Mouse (Mus musculus) stomach, embryonic 16.5 days (tissue): Measurements from ENCODE around the gene Hif3a. TPM values are rescaled to one million over a fixed set of nuclear protein-coding genes. Genes with fewer than 3 reads are reported as not detected.
"Not testable (repeated sequence)": the region's sequence is repeated elsewhere in the genome, so short reads cannot be mapped to it uniquely, and the experiment has no call there.

Experiments used
- ATAC-seq: fragments of 200-750 bp; cut with Nextera tagmentation; 2 replicates; pipeline ENCODE4 v1.8.0; 2017; ENCODE audit warnings: moderate number of reproducible peaks, moderate TSS enrichment; ENCODE audit not compliant: insufficient read depth, low FRiP score
- H3K27ac ChIP-seq: fragments of 300-500 bp; sonication (generic); 2 replicates; pipeline ENCODE4 v1.5.1; 2014; ENCODE audit warnings: low read length
- H3K27me3 ChIP-seq: fragments of 300-500 bp; sonication (generic); 2 replicates; pipeline ENCODE4 v1.6.1; 2014; ENCODE audit warnings: low read length, control low read depth, mixed read lengths; ENCODE audit not compliant: control insufficient read depth, insufficient read depth
- H3K36me3 ChIP-seq: fragments of 300-500 bp; sonication (generic); 2 replicates; pipeline ENCODE4 v1.6.1; 2014; ENCODE audit warnings: low read length; ENCODE audit not compliant: control insufficient read depth, insufficient read depth
- H3K4me1 ChIP-seq: fragments of 300-500 bp; sonication (generic); 2 replicates; pipeline ENCODE4 v1.6.1; 2014; ENCODE audit warnings: low read length, control low read depth, mixed read lengths; ENCODE audit not compliant: control insufficient read depth, insufficient read depth
- H3K4me2 ChIP-seq: fragments of 300-500 bp; sonication (generic); 2 replicates; pipeline ENCODE4 v1.6.1; 2014; ENCODE audit warnings: low read depth, low read length, mixed read lengths
- H3K4me3 ChIP-seq: fragments of 300-500 bp; sonication (generic); replicated peaks from 2 replicates; pipeline ENCODE4 v1.5.1; 2014; ENCODE audit warnings: mild to moderate bottlenecking, low read length
- H3K9ac ChIP-seq: fragments of 300-500 bp; sonication (generic); 2 replicates; pipeline ENCODE4 v1.6.1; 2014; ENCODE audit warnings: low read length
- H3K9me3 ChIP-seq: fragments of 300-500 bp; sonication (generic); replicated peaks from 2 replicates; pipeline ENCODE4 v1.6.1; 2016; ENCODE audit warnings: low read length, control low read depth; ENCODE audit not compliant: control insufficient read depth
- whole genome bisulfite sequencing: fragments of 180-500 bp; shearing (Covaris S2); extraction: QIAGEN DNeasy Blood & Tissue Kit; methylation state at CpG from one replicate; pipeline ENCODE4 v1.1.7; 2014; 5-methylcytosine and 5-hydroxymethylcytosine counted together
- polyA plus RNA-seq: library from polyadenylated mRNA; unstranded; fragments of >200 nt; fragmentation: Nextera tagmentation; extraction: Ambion mirVana; gene quantifications from 2 replicates; pipeline ENCODE4 v1.2.1, GENCODE M21; 2015

The Hif3a gene
- polyA plus RNA-seq, 1 experiment from 2014 or later: 60.1 TPM

GRCm38 (mm10) chr7:17073513-17073903 is 11.3 kb upstream of the Hif3a start:
- H3K4me1 ChIP-seq: no peaks in the 10 kb centered on the region
- ATAC-seq: no peak
- H3K36me3 ChIP-seq: no peaks in the 10 kb centered on the region
- no peak overlapping the region for H3K4me2 ChIP-seq
- WGBS: 58% methylated on average over 5 of the region's 5 CpGs
- H3K9me3 ChIP-seq: no peaks in the 10 kb centered on the region
- H3K27ac ChIP-seq: no peak overlapping the region
- H3K9ac ChIP-seq: no peak overlapping the region
- no peaks in the 10 kb centered on the region for H3K27me3 ChIP-seq
- H3K4me3 ChIP-seq: no peak overlapping the region

- 64% methylated on average over 5 of the region's 5 CpGs for WGBS
- peaks cover 13% of the 10 kb centered on the region; the same call in 1 of the 2 replicates for H3K4me1 ChIP-seq
- H3K36me3 ChIP-seq, H3K9ac ChIP-seq, ATAC-seq, H3K4me2 ChIP-seq, H3K27me3 ChIP-seq, H3K4me3 ChIP-seq, H3K9me3 ChIP-seq, H3K27ac ChIP-seq: not testable (repeated sequence)
Measured at GRCm38 (mm10) chr7:17067651-17068050, 5.4 kb upstream of the Hif3a start.

- no peak overlapping the region for H3K4me3 ChIP-seq
- no peaks in the 10 kb centered on the region for H3K9me3 ChIP-seq
- H3K27ac ChIP-seq: no peak overlapping the region
- H3K4me1 ChIP-seq: peaks cover 14% of the 10 kb centered on the region; the same call in 1 of the 2 replicates
- no peak for ATAC-seq
- H3K9ac ChIP-seq: no peak overlapping the region
- H3K27me3 ChIP-seq: no peaks in the 10 kb centered on the region
- H3K36me3 ChIP-seq: no peaks in the 10 kb centered on the region
- no peak overlapping the region for H3K4me2 ChIP-seq
Measured at GRCm38 (mm10) chr7:17067000-17067399, 4.8 kb upstream of the Hif3a start.

- H3K27me3 ChIP-seq: no peaks in the 10 kb centered on the region
- no peak overlapping the region for H3K9ac ChIP-seq
- no peak overlapping the region for H3K4me2 ChIP-seq
- WGBS: 7% methylated on average over 2 of the region's 2 CpGs
- no peak for ATAC-seq
- no peaks in the 10 kb centered on the region for H3K9me3 ChIP-seq
- no peaks in the 10 kb centered on the region for H3K36me3 ChIP-seq
- H3K4me3 ChIP-seq: no peak overlapping the region
- peaks cover 14% of the 10 kb centered on the region; the same call in 1 of the 2 replicates for H3K4me1 ChIP-seq
- no peak overlapping the region for H3K27ac ChIP-seq
Measured at GRCm38 (mm10) chr7:17066412-17066811, 4.2 kb upstream of the Hif3a start.

GRCm38 (mm10) chr7:17065620-17066019 is 3.4 kb upstream of the Hif3a start:
- Histone ChIP-seq H3K9ac (no peak overlapping the region), H3K4me1 (peaks cover 14% of the 10 kb centered on the region; the same call in 1 of the 2 replicates), H3K4me3 (no peak overlapping the region), H3K27me3 (no peaks in the 10 kb centered on the region), H3K36me3 (no peaks in the 10 kb centered on the region), H3K9me3 (no peaks in the 10 kb centered on the region), H3K4me2 (no peak overlapping the region), H3K27ac (0 out of 2 replicates have a peak overlapping the region, but pooled peaks have one; percentile 38)
- no peak for ATAC-seq
- 62% methylated on average over 8 of the region's 9 CpGs for WGBS

GRCm38 (mm10) chr7:17062845-17063244 is 618 bp upstream of the Hif3a start:
- H3K4me2 ChIP-seq: peak overlapping the region; percentile 84
- peaks cover 32% of the 10 kb centered on the region for H3K4me1 ChIP-seq
- H3K27me3 ChIP-seq: no peaks in the 10 kb centered on the region
- 8% methylated on average over 11 of the region's 11 CpGs for WGBS
- H3K9me3 ChIP-seq: no peaks in the 10 kb centered on the region
- H3K9ac ChIP-seq: peak overlapping the region; percentile 87
- H3K36me3 ChIP-seq: no peaks in the 10 kb centered on the region
- H3K4me3 ChIP-seq: peak overlapping the region; percentile 66
- ATAC-seq: peak; percentile 17
- H3K27ac ChIP-seq: peak overlapping the region; percentile 100

GRCm38 (mm10) chr7:17060782-17061605 is 1.2 kb downstream of the Hif3a start:
- no peak for ATAC-seq
- H3K4me1 ChIP-seq: peaks cover 44% of the 10 kb centered on the region
- peak overlapping the region; percentile 84 for H3K4me2 ChIP-seq
- H3K9me3 ChIP-seq: no peaks in the 10 kb centered on the region
- H3K36me3 ChIP-seq: no peaks in the 10 kb centered on the region
- peak overlapping the region; percentile 100 for H3K27ac ChIP-seq
- peak overlapping the region; percentile 87 for H3K9ac ChIP-seq
- peak overlapping the region; percentile 66 for H3K4me3 ChIP-seq
- WGBS: 38% methylated on average over 22 of the region's 22 CpGs
- no peaks in the 10 kb centered on the region for H3K27me3 ChIP-seq

- H3K4me1 ChIP-seq: peaks cover 45% of the 10 kb centered on the region
- peak; percentile 54 for ATAC-seq
- WGBS: 15% methylated on average over 9 of the region's 9 CpGs
Measured at GRCm38 (mm10) chr7:17060031-17060781, 2.0 kb downstream of the Hif3a start.

GRCm38 (mm10) chr7:17059463-17059844 is 2.8 kb downstream of the Hif3a start:
- Histone ChIP-seq H3K9me3 (no peaks in the 10 kb centered on the region), H3K36me3 (peaks cover 6% of the 10 kb centered on the region), H3K4me1 (peaks cover 47% of the 10 kb centered on the region), H3K27ac (peak overlapping the region; percentile 100), H3K4me3 (peak overlapping the region; percentile 66), H3K4me2 (peak overlapping the region; percentile 84), H3K27me3 (no peaks in the 10 kb centered on the region), H3K9ac (peak overlapping the region; percentile 87)
- WGBS: 51% methylated on average over 3 of the region's 3 CpGs
- ATAC-seq: no peak

More at GRCm38 (mm10) chr7:17060031-17060781, 2.0 kb downstream of the Hif3a start:
- Histone ChIP-seq H3K27me3 (no peaks in the 10 kb centered on the region), H3K9me3 (no peaks in the 10 kb centered on the region), H3K36me3 (no peaks in the 10 kb centered on the region), H3K4me3 (peak overlapping the region; percentile 66), H3K27ac (peak overlapping the region; percentile 100), H3K4me2 (peak overlapping the region; percentile 84), H3K9ac (peak overlapping the region; percentile 87)
